Mouse (Mus musculus): ENCODE measurements at regions not wholly inside any gene's neighbourhood (a gene's known extent, or its start where the extent isn't known, plus 50 kb on each side); places are given as distances from the start of the nearest gene placed in this dataset.

- no peak for DNase-seq (ENCODE audit: low spot score in 2 of 2)
These were observed 59.8 kb upstream of the Speer4c start for GRCm38 (mm10) chr5:15773839-15774238.

DNA sequence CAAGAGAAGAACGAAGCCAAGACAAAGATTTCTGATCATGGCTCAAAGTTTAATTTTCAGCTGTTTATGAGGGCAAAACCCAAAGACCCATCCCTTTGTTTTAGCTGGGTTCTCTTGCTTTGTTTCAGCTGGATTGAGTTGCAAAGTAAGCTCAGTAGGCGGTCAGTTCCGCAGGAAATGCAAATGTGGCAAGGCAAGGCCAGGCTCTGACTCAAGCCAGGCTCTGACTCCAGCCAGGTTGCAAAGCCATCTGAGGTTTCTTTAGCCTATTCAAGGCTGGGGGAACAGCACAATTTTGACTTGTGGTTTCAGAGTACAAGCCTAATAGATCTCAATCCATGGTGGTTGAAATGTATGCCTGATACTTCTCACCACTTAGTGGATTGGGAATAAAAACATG is 60.5 kb upstream of the Speer4c start:
- DNase-seq (ENCODE audit: low spot score in 2 of 2), result no peak

GRCm38 (mm10) chr5:15776106-15776505 is 62.0 kb upstream of the Speer4c start:
- no peak for DNase-seq (ENCODE audit: low spot score in 2 of 2)

GRCm38 (mm10) chr5:15803583-15803982 is 89.5 kb upstream of the Speer4c start:
- no peak for DNase-seq (ENCODE audit: low spot score in 2 of 2)

GRCm38 (mm10) chr5:15816864-15817263 is 102.8 kb upstream of the Speer4c start:
- no peak for DNase-seq (ENCODE audit: low spot score in 2 of 2)

DNA sequence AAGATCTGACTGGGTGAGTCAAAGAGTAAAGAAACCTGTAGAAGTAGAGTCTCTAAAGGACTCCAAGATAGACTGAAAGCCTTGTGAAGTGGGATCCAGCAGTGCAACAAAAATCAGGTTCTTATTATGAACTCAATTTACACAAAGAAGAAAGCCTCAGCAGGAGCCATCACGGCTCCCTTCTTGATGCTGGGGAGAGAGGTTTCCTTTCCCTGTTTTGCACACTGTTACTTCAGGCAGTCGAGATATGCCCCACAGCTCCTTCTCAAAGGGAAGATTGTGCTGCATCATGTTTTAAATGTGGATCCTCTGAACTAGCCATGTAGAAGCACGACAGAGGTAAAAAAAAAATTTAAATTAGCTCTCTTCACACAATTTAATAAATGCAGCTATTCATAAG is 103.3 kb upstream of the Speer4c start:
- DNase-seq (ENCODE audit: low spot score in 2 of 2), result no peak

GRCm38 (mm10) chr5:15822989-15823388 is 108.9 kb upstream of the Speer4c start:
- DNase-seq (ENCODE audit: low spot score in 2 of 2), result no peak

- DNase-seq (ENCODE audit: low spot score in 2 of 2), result no peak
These were observed 103.0 kb upstream of the Cacna2d1 start for GRCm38 (mm10) chr5:15831527-15831926.

DNA sequence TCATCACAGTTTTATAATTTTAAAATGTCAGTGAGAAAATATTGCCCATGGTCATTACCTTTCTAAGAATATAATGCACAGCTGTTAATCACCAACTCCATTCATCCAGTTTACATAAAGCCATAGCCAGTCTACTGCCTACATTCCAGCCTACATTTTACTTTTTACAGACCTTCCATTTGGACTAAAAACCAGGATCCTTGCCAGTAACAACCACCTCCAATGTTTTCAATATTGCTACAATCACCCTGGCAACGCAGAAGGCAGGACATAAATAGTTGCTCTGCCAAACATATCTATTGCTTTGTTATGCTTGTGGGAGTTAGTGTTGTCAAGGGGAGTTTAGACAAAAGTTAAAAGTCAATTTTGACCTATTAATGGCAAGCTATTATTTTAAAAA is 102.2 kb upstream of the Cacna2d1 start:
- DNase-seq (ENCODE audit: low spot score in 2 of 2), result no peak

DNA sequence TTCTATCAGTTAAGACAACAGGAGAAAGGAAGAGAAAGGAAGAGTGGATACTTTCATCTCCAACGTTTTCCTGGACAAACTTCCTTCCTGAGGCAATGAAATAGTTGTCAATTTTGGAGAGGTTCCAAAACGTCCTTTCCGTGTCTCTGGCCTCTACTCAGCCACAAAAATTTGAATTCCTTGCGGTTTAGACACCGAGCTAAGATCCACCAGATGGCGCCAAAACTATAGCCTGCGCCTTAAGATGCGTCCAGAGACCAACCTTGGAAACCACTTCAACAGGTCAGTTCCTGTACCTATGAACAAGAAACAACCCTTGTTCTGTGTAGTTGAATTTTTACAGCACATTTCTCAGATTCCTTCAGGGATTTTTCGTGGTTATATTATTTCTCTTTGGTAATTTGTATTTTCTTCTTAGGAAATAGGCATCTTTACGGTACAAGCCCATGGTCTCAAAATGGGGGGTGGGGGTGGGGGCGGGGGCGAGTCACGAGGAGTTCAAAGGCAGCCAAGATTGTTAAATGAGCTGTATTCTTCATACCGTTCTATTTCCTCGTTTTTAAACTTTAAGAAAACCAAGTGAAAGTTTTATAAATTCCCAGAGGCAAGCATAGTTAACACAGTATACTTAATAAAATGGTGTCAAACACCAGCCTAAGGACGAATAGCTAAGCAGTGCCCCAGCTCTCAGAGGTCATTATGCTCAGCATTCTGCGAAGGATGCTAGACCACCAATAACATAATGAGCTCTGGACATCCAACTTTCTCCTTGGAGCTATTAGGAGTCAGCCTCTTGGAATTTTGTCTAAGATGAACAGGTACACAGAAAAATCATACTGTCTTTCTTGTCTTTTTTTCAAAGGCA is 96.2 kb upstream of the Cacna2d1 start:
- peak; percentile 9 to 16 for DNase-seq (ENCODE audit: low spot score in 2 of 2)

- DNase-seq (ENCODE audit: low spot score in 2 of 2), result no peak
These were observed 87.7 kb upstream of the Cacna2d1 start for GRCm38 (mm10) chr5:15846790-15847189.

DNA sequence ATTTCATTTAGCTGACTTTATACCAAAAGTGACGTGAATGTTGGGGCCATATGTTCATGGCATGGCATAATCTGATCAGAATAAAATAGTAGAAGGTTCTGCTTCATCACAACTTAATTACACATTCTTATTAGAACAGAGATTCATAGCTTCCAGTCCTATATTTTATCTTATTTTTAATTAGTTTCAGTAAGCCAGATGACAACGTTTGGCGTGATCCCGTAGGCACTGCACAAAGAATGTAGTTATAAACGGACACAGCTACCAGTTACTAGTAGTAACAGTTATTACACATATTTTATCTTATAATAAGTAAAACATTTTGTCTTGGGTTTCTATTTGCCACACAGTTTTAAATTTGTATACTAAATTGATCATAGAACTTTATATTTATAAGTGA is 85.0 kb upstream of the Cacna2d1 start:
- DNase-seq (ENCODE audit: low spot score in 2 of 2), result no peak

GRCm38 (mm10) chr5:15850126-15850801 is 84.2 kb upstream of the Cacna2d1 start:
- DNase-seq (ENCODE audit: low spot score in 2 of 2), result no peak

DNA sequence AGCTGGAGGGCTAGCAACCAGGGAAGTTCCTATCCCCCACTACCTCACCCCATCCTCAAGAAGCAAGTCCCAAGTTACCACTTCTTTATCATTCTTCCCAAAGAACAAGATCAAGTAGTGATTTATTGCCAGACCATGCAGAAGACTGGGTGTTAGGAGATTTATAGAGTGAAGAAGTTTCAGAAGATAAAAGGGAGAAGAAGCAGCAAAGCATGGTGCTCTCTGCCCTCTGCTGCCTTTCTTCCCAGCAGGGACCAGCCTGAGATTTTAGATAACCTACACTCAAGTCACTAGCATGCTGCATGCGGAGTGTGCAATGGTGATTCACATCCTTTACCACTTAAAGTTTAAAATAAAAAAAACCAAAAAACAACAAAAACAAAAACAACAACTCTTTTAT is 79.7 kb upstream of the Cacna2d1 start:
- no peak for DNase-seq (ENCODE audit: low spot score in 2 of 2)

DNA sequence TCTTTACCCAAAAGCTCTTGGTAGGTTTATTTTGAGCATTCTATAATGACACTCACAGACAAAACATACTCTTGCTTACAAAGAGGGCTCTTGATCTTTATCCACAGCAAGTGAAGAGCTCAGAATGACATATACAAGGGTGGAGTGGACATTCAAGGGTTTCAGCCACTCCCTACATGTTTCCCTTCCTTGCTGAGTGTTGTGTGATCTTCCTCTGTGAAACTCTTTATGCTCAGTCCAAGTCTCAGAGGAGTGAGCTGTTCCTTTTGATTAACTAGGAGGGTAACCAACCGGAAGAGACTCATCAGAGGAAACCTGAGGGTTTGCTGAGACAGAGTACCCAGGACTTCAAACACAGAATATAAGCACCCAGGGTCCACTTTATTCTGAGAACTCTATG is 77.5 kb upstream of the Cacna2d1 start:
- no peak for DNase-seq (ENCODE audit: low spot score in 2 of 2)

DNA sequence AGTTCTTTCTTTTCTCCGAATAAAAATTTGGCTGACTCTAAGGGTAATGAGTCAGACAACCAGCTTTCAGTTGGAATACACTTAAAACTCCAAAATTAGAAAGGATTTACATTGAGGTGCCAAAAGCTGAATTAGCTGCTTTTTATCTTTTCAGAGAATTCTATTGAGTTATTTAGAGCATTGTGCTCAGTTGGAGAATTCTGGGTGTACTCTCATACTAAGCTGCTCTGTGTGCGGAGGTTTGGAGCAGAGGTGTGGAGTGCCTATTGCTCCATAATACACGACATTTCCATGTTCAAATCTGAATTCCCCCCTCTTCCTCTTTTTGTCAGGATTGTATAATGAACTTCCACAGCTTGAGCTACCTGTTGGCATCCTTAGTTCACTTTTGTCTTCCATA is 60.4 kb upstream of the Cacna2d1 start:
- no peak for DNase-seq (ENCODE audit: low spot score in 2 of 2)

GRCm38 (mm10) chr5:15883004-15883403 is 51.5 kb upstream of the Cacna2d1 start:
- no peak for DNase-seq (ENCODE audit: low spot score in 2 of 2)
